Mouse (Mus musculus) spleen, adult 2 months (tissue): ENCODE results near the gene Ccpg1.

ENCODE experiments used
- CTCF ChIP-seq: fragments of 200-500 bp; IDR thresholded peaks from 2 replicates; pipeline ENCODE4 v1.5.1; 2011; ENCODE audit warnings: mild to moderate bottlenecking, inconsistent platforms; ENCODE audit not compliant: insufficient read depth, insufficient read length, insufficient replicate concordance; ENCODE audit errors: extremely low read depth
- POLR2A ChIP-seq: fragments of 200-500 bp; IDR thresholded peaks from 2 replicates; pipeline ENCODE4 v1.6.1; 2011; ENCODE audit warnings: low read depth, low read length, inconsistent platforms

DNA sequence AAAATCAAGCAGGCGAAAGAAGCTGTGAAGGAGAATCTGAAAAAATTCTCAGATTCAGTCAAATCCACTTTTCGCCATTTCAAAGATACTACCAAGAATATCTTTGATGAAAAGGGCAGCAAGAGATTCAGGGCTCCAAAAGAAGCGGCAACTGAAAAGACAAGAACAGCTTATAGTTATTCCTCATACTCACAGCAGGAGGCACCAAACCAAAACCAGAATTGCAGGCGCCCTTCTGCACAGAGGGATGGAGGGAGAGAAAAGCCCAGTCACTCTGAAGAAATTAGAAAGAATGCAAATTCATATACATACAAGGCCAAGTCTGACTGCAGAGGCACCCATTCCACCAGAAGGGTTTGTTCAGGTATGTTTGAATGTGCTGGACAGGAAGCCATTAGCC lies 27.4 kb downstream of the Ccpg1 start:
- TF ChIP-seq CTCF (no peak), POLR2A (no peak)
